Mouse (Mus musculus): ENCODE data around the gene Nxpe4. TPM values are rescaled to one million over a fixed set of nuclear protein-coding genes. Genes with fewer than 3 reads are reported as not detected.

The Nxpe4 gene
- total and polyA plus RNA-seq, 3 experiments, result 2.0 to 9.6 (median 4.8) TPM

DNA sequence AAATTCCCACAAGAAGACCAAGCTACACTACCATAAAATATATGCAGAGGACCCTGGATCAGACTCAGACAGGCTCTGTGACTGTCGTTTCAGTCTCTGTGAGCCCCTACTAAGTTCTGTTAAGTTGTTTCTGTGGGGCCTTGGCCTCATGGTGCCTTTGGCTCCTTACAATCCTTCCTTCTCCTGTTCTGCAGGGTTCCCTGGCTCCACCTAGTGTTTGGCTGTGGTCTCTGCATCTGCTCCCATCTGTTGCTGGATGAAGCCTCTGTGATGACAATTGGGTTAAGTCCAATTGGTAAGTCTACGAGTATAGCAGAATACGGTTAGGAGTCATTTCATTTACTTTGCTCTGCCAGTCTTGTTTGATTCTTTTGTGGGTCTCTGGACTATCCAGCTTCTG, 193.0 kb downstream of the Nxpe4 start:
- no peak overlapping the region for H3K4me3 ChIP-seq (replicated peaks in 1 of 3; ENCODE audit: low read depth in 2 of 3, low read length in 2 of 3, poor library complexity in 1 of 3)
- DNase-seq (ENCODE audit: extremely low read depth), result peak; percentile 82
- H3K4me1 ChIP-seq (ENCODE audit: control insufficient read depth in 1 of 2, insufficient read depth in 2 of 2), result peaks cover 13 to 65% of the 10 kb centered on the region in 2 experiments; a peak in 3 of 4 replicates
- no peak for TF ChIP-seq ETS1 (conservative IDR thresholded peaks at IDR 0.05; ENCODE audit: low read depth, low read length)
- TF ChIP-seq TBP (conservative IDR thresholded peaks at IDR 0.05; ENCODE audit: low read depth, low read length), result no peak
- TF ChIP-seq SMC3 (IDR thresholded peaks at IDR 0.05; ENCODE audit: low read depth, low read length), result peak; percentile 88
- TF ChIP-seq JUN (IDR thresholded peaks at IDR 0.05; ENCODE audit: insufficient read depth, low read depth, low read length), result no peak
- TF ChIP-seq MAZ (IDR thresholded peaks at IDR 0.05; ENCODE audit: low read depth, low read length), result no peak
- TF ChIP-seq MYC (IDR thresholded peaks at IDR 0.05; ENCODE audit: low read depth, low read length), result no peak
- TF ChIP-seq RAD21 (IDR thresholded peaks at IDR 0.05; ENCODE audit: low read depth, low read length), result peak; percentile 78
- TF ChIP-seq CTCF (conservative IDR thresholded peaks at IDR 0.05 in 1 of 2, IDR thresholded peaks at IDR 0.05 in 1 of 2; ENCODE audit: low read depth in 2 of 2, low read length in 2 of 2), result peak; percentile 74 to 89
- TF ChIP-seq ZKSCAN1 (IDR thresholded peaks at IDR 0.05; ENCODE audit: borderline replicate concordance, low read depth, low read length), result no peak
- dilution Hi-C loops (cut with MboI; ENCODE audit: extremely low pct_ligation_motif_present, extremely low pct_unique_long_range_greater_than_20kb, low sequenced_read_pairs), result no loop called here
- H3K9ac ChIP-seq (ENCODE audit: insufficient read depth, low read depth), result no peak overlapping the region
- H3K4me2 ChIP-seq (ENCODE audit: insufficient read depth, low read depth, poor library complexity, severe bottlenecking), result no peak overlapping the region
- H3K79me2 ChIP-seq (replicated peaks; ENCODE audit: control insufficient read depth, extremely low read depth, insufficient read depth, poor library complexity, severe bottlenecking), result no peaks in the 10 kb centered on the region
- peaks cover 3 to 50% of the 10 kb centered on the region in 2 experiments for H3K36me3 ChIP-seq (replicated peaks in 1 of 2; ENCODE audit: control insufficient read depth in 1 of 2, insufficient read depth in 1 of 2, low read length in 1 of 2)
- H3K27me3 ChIP-seq (replicated peaks), result no peaks in the 10 kb centered on the region
- no peaks in the 10 kb centered on the region for H3K9me3 ChIP-seq (replicated peaks; ENCODE audit: low read length)
- H3K27ac ChIP-seq (ENCODE audit: insufficient read depth, low read depth), result no peak overlapping the region
- in situ Hi-C loops (cut with MboI; ENCODE audit: low pct_ligation_motif_present, low pct_unique_long_range_greater_than_20kb, low sequenced_read_pairs), result loop anchor here (10.0 kb wide), 1 partner anchor 90 kb away; no protein-coding TSS in a partner anchor

DNA sequence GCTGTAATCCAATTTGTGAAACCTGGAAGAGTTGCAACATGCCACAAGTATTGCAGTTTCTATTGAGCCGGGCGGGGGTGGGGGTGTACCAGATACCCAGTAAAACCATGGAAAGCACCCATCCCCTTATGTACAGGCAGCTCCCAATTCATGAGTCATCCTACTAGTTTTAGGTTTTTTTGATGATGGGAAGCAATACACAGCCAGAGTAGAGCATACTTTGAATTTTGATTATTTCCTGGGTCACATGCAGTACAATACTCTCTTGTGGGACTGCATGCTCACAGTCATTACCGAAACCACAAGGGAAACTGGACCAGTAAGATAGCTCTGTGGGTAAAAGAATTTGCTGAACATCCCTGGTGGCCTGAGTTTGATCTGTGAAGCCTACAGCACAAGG, 195.3 kb downstream of the Nxpe4 start:
- in situ Hi-C loops (cut with MboI; ENCODE audit: low pct_ligation_motif_present, low pct_unique_long_range_greater_than_20kb, low sequenced_read_pairs) (loop anchor here (10.0 kb wide), 1 partner anchor 92 kb away; no protein-coding TSS in a partner anchor), dilution Hi-C loops (cut with MboI; ENCODE audit: extremely low pct_ligation_motif_present, extremely low pct_unique_long_range_greater_than_20kb, low sequenced_read_pairs) (no loop called here)
- peaks cover 13 to 66% of the 10 kb centered on the region in 2 experiments; a peak in 3 of 4 replicates for H3K4me1 ChIP-seq (ENCODE audit: control insufficient read depth in 1 of 2, insufficient read depth in 2 of 2)
- DNase-seq (ENCODE audit: extremely low read depth), result peak; percentile 66
- H3K4me2 ChIP-seq (ENCODE audit: insufficient read depth, low read depth, poor library complexity, severe bottlenecking), result peak overlapping the region; percentile 33; the same call in 1 of the 2 replicates
- TF ChIP-seq JUND (conservative IDR thresholded peaks at IDR 0.05; ENCODE audit: low read depth, low read length) (peak; percentile 46; the same call in 1 of the 2 replicates), TCF12 (IDR thresholded peaks at IDR 0.05; ENCODE audit: low read depth, low read length) (peak; percentile 51; the same call in 1 of the 2 replicates), MAZ (IDR thresholded peaks at IDR 0.05; ENCODE audit: low read depth, low read length) (peak; percentile 42; the same call in 1 of the 2 replicates), MEF2A (IDR thresholded peaks at IDR 0.05; ENCODE audit: borderline replicate concordance, low read depth, low read length) (peak; percentile 88), CHD2 (IDR thresholded peaks at IDR 0.05; ENCODE audit: low read length) (peak; percentile 51; the same call in 1 of the 2 replicates), BHLHE40 (IDR thresholded peaks at IDR 0.05; ENCODE audit: low read depth, low read length) (peak; percentile 95), ETS1 (conservative IDR thresholded peaks at IDR 0.05; ENCODE audit: low read depth, low read length) (peak; percentile 72), SMC3 (IDR thresholded peaks at IDR 0.05; ENCODE audit: low read depth, low read length) (no peak), TBP (conservative IDR thresholded peaks at IDR 0.05; ENCODE audit: low read depth, low read length) (no peak), MAX (IDR thresholded peaks at IDR 0.05; ENCODE audit: low read length) (0 out of 2 replicates have a peak, but pooled peaks have one; percentile 29), ZNF384 (IDR thresholded peaks at IDR 0.05; ENCODE audit: low read depth, low read length) (peak; percentile 52), RCOR1 (conservative IDR thresholded peaks at IDR 0.05; ENCODE audit: low read depth, low read length) (no peak), GABPA (IDR thresholded peaks at IDR 0.05; ENCODE audit: insufficient replicate concordance, low read depth, low read length) (no peak), NELFE (IDR thresholded peaks at IDR 0.05; ENCODE audit: low read depth, low read length) (no peak), NRF1 (IDR thresholded peaks at IDR 0.05; ENCODE audit: low read depth, low read length) (no peak), JUN (IDR thresholded peaks at IDR 0.05; ENCODE audit: insufficient read depth, low read depth, low read length) (peak; percentile 54), MAFK (IDR thresholded peaks at IDR 0.05; ENCODE audit: insufficient replicate concordance, low read length) (peak; percentile 68; the same call in 1 of the 2 replicates), IRF4 (IDR thresholded peaks at IDR 0.05; ENCODE audit: low read depth, low read length) (peak; percentile 84), HCFC1 (IDR thresholded peaks at IDR 0.05; ENCODE audit: low read depth, low read length) (no peak), EP300 (IDR thresholded peaks at IDR 0.05; ENCODE audit: low read length) (peak; percentile 72), UBTF (IDR thresholded peaks at IDR 0.05; ENCODE audit: low read depth, low read length) (no peak)
- no peak overlapping the region for H3K4me3 ChIP-seq (replicated peaks in 1 of 3; ENCODE audit: low read depth in 2 of 3, low read length in 2 of 3, poor library complexity in 1 of 3)
- H3K27me3 ChIP-seq (replicated peaks), result no peaks in the 10 kb centered on the region
- no peaks in the 10 kb centered on the region for H3K9me3 ChIP-seq (replicated peaks; ENCODE audit: low read length)
- H3K36me3 ChIP-seq (replicated peaks in 1 of 2; ENCODE audit: control insufficient read depth in 1 of 2, insufficient read depth in 1 of 2, low read length in 1 of 2), result peaks cover 11 to 53% of the 10 kb centered on the region in 2 experiments
- no peak overlapping the region for H3K9ac ChIP-seq (ENCODE audit: insufficient read depth, low read depth)
- H3K27ac ChIP-seq (ENCODE audit: insufficient read depth, low read depth), result no peak overlapping the region
- no peaks in the 10 kb centered on the region for H3K79me2 ChIP-seq (replicated peaks; ENCODE audit: control insufficient read depth, extremely low read depth, insufficient read depth, poor library complexity, severe bottlenecking)

Measured in CH12.LX (cell line).